Mouse (Mus musculus) liver, embryonic 11.5 days (tissue): ENCODE results near the gene Snorc. TPM values are rescaled to one million over a fixed set of nuclear protein-coding genes. Genes with fewer than 3 reads are reported as not detected.

Experiments
- ATAC-seq: fragments of 200-750 bp; cut with Nextera tagmentation; replicated peaks from 2 replicates; pipeline ENCODE4 v1.8.0; 2017; ENCODE audit warnings: moderate number of reproducible peaks, mild to moderate bottlenecking, moderate TSS enrichment, moderate library complexity; ENCODE audit not compliant: low FRiP score
- DNase-seq: peaks from one replicate; pipeline ENCODE4 v3.0.0-alpha.2; 2017; ENCODE audit warnings: low spot score
- H3K27ac ChIP-seq: fragments of 300-500 bp; sonication (generic); 2 replicates; pipeline ENCODE4 v1.5.1; 2014; ENCODE audit warnings: mild to moderate bottlenecking, low read depth, low read length, control low read depth
- H3K27me3 ChIP-seq: fragments of 300-500 bp; sonication (generic); replicated peaks from 2 replicates; pipeline ENCODE4 v1.6.1; 2014; ENCODE audit warnings: low read length, mixed read lengths; ENCODE audit not compliant: control insufficient read depth, insufficient read depth
- H3K36me3 ChIP-seq: fragments of 300-500 bp; sonication (generic); 2 replicates; pipeline ENCODE4 v1.6.1; 2014; ENCODE audit warnings: mild to moderate bottlenecking, low read length, moderate library complexity, mixed read lengths; ENCODE audit not compliant: control insufficient read depth, insufficient read depth
- H3K4me1 ChIP-seq: fragments of 300-500 bp; sonication (generic); replicated peaks from 2 replicates; pipeline ENCODE4 v1.6.1; 2014; ENCODE audit warnings: low read length, mixed read lengths; ENCODE audit not compliant: control insufficient read depth, insufficient read depth
- H3K4me2 ChIP-seq: fragments of 300-500 bp; sonication (generic); 2 replicates; pipeline ENCODE4 v1.6.1; 2014; ENCODE audit warnings: mild to moderate bottlenecking, control low read depth, moderate library complexity
- H3K4me3 ChIP-seq: fragments of 300-500 bp; sonication (generic); 2 replicates; pipeline ENCODE4 v1.5.1; 2014; ENCODE audit warnings: low read depth, low read length, control low read depth
- H3K9ac ChIP-seq: fragments of 300-500 bp; sonication (generic); 2 replicates; pipeline ENCODE4 v1.6.1; 2014; ENCODE audit warnings: low read depth, low read length, control low read depth
- H3K9me3 ChIP-seq: fragments of 300-500 bp; sonication (generic); 2 replicates; pipeline ENCODE4 v1.6.1; 2016; ENCODE audit warnings: low read length, inconsistent platforms, mixed read lengths; ENCODE audit not compliant: control insufficient read depth
- WGBS: fragments of 180-500 bp; shearing (Covaris S2); extraction: QIAGEN DNeasy Blood & Tissue Kit; methylation state at CpG from one replicate; pipeline ENCODE4 v1.1.7; 2014; 5-methylcytosine and 5-hydroxymethylcytosine counted together
- polyA plus RNA-seq: library from polyadenylated mRNA; unstranded; fragments of >200 nt; fragmentation: Nextera tagmentation; extraction: Ambion mirVana; gene quantifications from 2 replicates; pipeline ENCODE4 v1.2.1, GENCODE M21; 2014

Gene Snorc
- polyA plus RNA-seq, 1 experiment from 2014 or later = not detected

DNA sequence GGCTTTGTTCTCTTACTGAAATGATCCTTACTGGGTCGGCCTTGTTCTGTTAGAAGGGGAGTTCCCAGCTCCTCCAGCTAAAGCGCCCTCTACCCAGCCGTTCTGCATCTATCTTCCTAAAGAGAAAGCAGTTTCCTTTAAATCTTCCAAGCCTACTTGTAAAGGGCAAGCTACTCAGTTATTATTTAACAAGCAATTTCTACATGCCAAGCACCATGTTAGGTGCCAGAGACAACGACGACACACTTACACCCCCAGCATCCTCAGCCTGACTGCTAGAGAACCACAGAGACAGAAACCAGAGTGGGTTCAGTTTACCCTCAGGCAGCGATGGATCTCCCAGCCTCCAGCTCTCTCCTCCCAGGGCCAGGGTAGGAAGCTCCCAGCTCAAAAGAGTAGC, 37.8 kb downstream of the Snorc start:
- Histone ChIP-seq H3K9me3 (no peaks in the 10 kb centered on the region), H3K4me3 (no peak overlapping the region), H3K27ac (no peak overlapping the region), H3K27me3 (peaks cover 53% of the 10 kb centered on the region), H3K4me1 (no peaks in the 10 kb centered on the region; the same call in 1 of the 2 replicates), H3K36me3 (no peaks in the 10 kb centered on the region), H3K9ac (no peak overlapping the region), H3K4me2 (no peak overlapping the region)
- ATAC-seq (no peak), DNase-seq (no peak)
- 52% methylated on average over 6 of the region's 6 CpGs for WGBS

DNA sequence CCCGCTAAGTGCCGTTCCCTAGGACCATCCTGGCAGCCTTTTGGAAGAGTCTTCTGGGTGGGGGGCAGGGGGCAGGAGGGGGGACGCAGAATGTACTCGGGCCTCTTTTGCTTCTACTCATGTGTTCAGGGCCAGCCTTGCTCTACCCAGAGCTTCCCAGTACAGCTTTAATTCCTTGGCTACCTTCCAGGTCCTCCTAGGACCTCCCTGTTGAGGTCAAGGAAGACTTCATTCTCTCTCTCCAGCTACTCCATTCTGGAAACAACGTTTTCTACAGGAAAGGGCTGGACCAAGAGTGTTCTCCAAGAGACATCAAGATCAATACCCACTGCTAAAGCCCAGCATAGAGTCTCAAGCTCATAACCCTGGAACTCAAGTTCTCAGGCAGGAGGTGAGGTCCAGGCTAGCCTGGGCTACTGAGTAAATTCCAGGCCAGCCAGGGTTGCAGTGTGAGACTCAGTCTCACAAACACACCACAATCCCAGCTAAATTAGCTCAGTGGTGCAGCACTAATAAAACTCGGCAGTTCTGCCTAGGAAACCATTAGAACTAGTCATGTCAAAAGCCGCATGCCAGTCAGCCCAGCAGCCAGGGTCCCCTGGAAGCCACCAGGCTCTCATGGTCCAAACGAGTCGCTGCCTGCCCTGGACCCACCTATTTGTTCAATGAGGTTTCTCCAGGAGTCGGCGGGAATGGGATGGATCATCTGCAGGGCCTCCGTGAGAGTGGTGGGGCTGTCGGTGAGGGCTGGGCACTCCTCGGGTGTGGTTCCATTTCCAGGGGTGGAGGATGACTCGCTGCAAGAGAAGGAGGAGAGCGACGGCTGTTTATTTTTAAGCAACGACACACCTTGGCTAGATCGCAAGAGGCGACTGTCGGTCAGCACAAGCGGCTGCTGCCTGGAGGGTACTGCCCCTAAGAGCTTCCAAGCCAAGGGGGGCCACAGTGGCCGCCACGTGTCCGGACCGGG, 38.8 kb downstream of the Snorc start:
- Histone ChIP-seq H3K36me3 (no peaks in the 10 kb centered on the region), H3K27ac (no peak overlapping the region), H3K9ac (no peak overlapping the region), H3K4me3 (peak overlapping the region; percentile 65; the same call in 1 of the 2 replicates), H3K4me1 (no peaks in the 10 kb centered on the region; the same call in 1 of the 2 replicates), H3K4me2 (peak overlapping the region; percentile 96), H3K9me3 (no peaks in the 10 kb centered on the region), H3K27me3 (peaks cover 53% of the 10 kb centered on the region)
- DNase-seq (no peak), ATAC-seq (no peak)
- WGBS = 20% methylated on average over 26 of the region's 26 CpGs

DNA sequence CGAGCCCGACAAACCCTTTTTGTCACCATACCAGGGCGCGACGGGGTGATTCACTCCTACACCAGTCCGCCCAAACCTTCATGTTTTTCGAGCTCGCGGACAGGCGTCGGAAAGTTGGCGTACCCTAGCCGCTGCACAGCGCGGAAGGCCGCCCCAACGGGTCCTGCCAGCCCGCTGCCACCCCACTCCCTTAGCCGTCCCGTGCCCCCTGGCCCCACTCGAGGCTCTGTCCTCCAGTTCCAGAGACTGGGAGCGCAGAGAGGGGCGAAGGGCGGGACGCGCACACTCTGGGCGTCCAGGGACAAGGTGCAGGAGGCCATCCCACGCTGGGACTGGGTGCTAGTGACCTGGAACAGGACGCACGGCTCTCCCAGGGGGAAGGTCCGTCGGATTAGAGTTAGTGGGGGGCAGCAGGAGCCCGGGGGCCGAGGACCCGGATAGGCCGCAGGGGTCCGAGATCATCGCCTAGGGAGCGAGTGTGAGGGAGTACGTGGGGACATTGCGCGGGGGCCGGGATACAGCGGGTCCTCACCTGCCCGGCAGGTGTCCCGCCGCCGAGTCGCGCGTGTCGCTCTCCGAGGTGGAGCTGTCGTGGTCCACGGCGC, 39.6 kb downstream of the Snorc start, which contains the start of gene Neu2:
Gene Neu2, plus strand, starts transcription at position 329 of the 605 bp plus-strand sequence.
- Histone ChIP-seq H3K27ac (no peak within 1 kb of the TSS), H3K9ac (0 out of 2 replicates have a peak within 1 kb of the TSS, but pooled peaks have one; percentile 20)

DNA sequence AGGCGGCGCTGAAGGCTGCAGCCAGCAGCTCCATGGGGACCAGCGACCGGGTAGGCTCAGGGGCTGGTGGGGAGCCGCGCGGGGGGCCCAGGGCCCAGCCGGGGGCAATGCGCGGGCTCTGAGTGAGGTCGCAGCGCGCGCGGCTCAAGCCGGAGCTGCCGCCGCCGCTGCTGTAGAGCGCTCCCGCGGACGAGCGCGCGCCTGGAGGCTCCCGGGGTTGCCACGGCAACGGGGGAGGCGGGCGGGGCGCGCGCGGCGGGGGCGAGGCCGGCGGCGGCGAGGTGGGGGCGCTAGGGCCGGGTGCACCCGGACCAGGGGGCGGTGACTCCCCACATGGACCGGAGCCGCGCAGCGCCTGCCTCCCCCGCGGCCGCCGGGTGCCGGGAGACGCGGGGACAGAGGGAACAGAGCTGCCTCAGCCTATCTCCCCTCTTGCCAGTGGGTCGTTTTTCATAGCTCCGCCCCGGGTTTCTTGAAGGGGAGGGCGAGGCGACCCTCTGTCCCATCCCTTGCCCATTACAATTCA, 40.2 kb downstream of the Snorc start:
- Histone ChIP-seq H3K4me2 (peak overlapping the region; percentile 96), H3K27ac (no peak overlapping the region), H3K9me3 (no peaks in the 10 kb centered on the region), H3K4me1 (no peaks in the 10 kb centered on the region; the same call in 1 of the 2 replicates), H3K36me3 (no peaks in the 10 kb centered on the region), H3K9ac (0 out of 2 replicates have a peak overlapping the region, but pooled peaks have one; percentile 20), H3K27me3 (peaks cover 53% of the 10 kb centered on the region), H3K4me3 (peak overlapping the region; percentile 65)
- WGBS = under 1% methylated on average over 55 of the region's 61 CpGs
- ATAC-seq (no peak; the same call in 1 of the 2 replicates), DNase-seq (peak; percentile 40)

More for the DNA sequence above, 39.6 kb downstream of the Snorc start, which contains the start of gene Neu2:
- no peak for ATAC-seq
- WGBS = 3% methylated on average over 56 of the region's 56 CpGs
- peak; percentile 36 for DNase-seq
- Histone ChIP-seq H3K36me3 (no peaks in the 10 kb centered on the region), H3K27me3 (peaks cover 53% of the 10 kb centered on the region), H3K9me3 (no peaks in the 10 kb centered on the region), H3K4me1 (no peaks in the 10 kb centered on the region; the same call in 1 of the 2 replicates), H3K4me3 (peak within 1 kb of the TSS; percentile 65), H3K4me2 (peak within 1 kb of the TSS; percentile 96)

DNA sequence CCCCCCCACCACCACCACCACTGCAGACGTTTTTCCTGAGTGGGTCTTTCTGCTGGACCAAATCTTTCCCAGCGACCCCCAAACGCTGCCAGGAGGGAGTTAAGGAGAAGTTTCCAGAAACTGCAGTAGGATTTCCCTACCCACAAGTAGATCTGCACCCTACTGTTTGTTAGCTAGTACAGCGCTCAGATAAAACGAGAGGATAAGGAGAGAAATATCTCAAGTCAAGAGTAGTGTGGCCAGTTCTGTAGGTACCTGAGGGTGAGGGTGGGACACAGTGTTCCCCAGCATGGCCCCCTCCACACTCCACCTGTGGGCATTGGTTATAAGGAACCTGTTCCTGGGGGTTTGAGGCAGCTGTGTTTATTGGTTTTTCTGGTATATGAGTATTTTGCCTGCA, 40.8 kb downstream of the Snorc start:
- no peak for ATAC-seq
- Histone ChIP-seq H3K9ac (no peak overlapping the region), H3K4me3 (no peak overlapping the region), H3K27ac (no peak overlapping the region), H3K4me1 (no peaks in the 10 kb centered on the region; the same call in 1 of the 2 replicates), H3K9me3 (no peaks in the 10 kb centered on the region), H3K36me3 (no peaks in the 10 kb centered on the region), H3K4me2 (no peak overlapping the region; the same call in 1 of the 2 replicates), H3K27me3 (peaks cover 52% of the 10 kb centered on the region)
- 25% methylated on average over 5 of the region's 5 CpGs for WGBS
- DNase-seq = no peak

DNA sequence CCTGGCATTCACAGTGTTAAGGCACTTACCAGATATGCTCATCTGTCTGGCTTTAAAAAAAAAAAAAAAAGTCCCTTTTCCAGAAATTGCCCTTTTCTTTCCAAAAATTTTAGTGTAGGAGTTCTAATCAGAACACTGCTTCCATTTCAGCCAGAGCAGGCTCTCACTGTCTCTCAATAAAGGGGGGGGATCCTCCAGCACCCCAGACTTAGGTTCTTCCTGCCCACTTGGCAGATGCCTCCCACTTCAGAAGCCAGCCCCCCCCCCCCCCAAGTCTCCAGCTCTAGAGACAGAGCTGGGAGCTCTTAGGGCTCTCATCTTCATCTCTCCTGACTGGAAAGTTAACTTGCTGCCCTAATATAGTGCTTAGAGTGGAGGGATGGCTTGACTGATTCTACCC, 50.4 kb downstream of the Snorc start:
- Histone ChIP-seq H3K4me3 (no peak overlapping the region), H3K9ac (no peak overlapping the region), H3K27ac (no peak overlapping the region), H3K9me3 (no peaks in the 10 kb centered on the region), H3K4me1 (no peaks in the 10 kb centered on the region), H3K27me3 (no peaks in the 10 kb centered on the region; the same call in 1 of the 2 replicates), H3K4me2 (no peak overlapping the region), H3K36me3 (no peaks in the 10 kb centered on the region)
- no peak for DNase-seq
- ATAC-seq = no peak

DNA sequence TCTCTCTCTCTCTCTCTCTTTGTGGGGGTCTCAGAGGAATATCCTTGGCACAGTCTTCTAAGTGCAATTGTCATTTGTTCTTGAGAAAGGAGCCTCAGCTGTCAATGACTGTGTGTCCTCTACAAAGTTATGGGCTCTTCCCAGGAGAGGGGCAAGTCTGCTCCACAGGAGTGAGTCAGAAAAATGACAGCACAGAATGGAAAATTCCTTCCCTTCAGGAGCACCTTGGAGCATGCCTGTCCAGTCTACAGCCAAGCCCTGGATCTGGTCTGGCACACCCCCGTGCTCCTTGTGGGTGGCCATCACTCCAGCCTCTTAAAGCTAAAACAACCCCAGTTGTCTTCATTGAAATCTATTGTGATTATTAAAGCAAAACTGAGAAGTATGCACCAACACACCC, 51.5 kb downstream of the Snorc start:
- no peak for ATAC-seq
- Histone ChIP-seq H3K27ac (no peak overlapping the region), H3K4me3 (no peak overlapping the region), H3K4me1 (no peaks in the 10 kb centered on the region), H3K4me2 (no peak overlapping the region), H3K36me3 (no peaks in the 10 kb centered on the region), H3K9ac (no peak overlapping the region), H3K27me3 (no peaks in the 10 kb centered on the region; the same call in 1 of the 2 replicates), H3K9me3 (no peaks in the 10 kb centered on the region)
- DNase-seq = no peak
- 74% methylated on average over 1 of the region's 1 CpGs for WGBS

DNA sequence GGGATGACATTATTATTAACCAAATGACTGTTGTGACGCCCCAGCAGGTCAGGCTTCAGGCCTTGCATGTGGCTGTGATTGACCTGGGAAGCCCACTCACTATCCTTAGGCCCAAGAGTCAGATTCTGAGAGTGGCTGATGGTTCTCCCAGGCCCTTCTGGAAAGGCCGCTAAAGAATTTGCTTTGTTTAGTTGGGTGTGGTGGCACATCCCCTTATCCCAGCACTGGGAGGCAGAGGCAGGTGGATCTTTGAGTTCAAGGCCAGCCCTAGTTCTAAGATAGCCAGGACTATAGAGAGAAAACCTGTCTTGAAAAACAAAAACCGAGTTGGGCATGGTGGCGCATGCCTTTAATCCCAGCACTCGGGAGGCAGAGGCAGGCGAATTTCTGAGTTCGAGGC, 55.0 kb downstream of the Snorc start:
- no peak overlapping the region for H3K9ac ChIP-seq
- no peaks in the 10 kb centered on the region; the same call in 1 of the 2 replicates for H3K27me3 ChIP-seq
- no peak overlapping the region for H3K4me2 ChIP-seq
- no peaks in the 10 kb centered on the region for H3K9me3 ChIP-seq
- H3K27ac ChIP-seq = no peak overlapping the region
- H3K4me3 ChIP-seq = no peak overlapping the region
- WGBS = 79% methylated on average over 7 of the region's 7 CpGs
- no peaks in the 10 kb centered on the region for H3K36me3 ChIP-seq
- no peak for DNase-seq
- H3K4me1 ChIP-seq = no peaks in the 10 kb centered on the region
- ATAC-seq = no peak
